Mouse (Mus musculus) kidney, embryonic 15.5 days (tissue): ENCODE measurements at regions not wholly inside any gene's neighbourhood (a gene's known extent, or its start where the extent isn't known, plus 50 kb on each side); places are given as distances from the start of the nearest gene placed in this dataset.

Experiments used
- ATAC-seq: fragments of 200-750 bp; cut with Nextera tagmentation; replicated peaks from 2 replicates; pipeline ENCODE4 v1.8.0; 2017; ENCODE audit warnings: moderate TSS enrichment; ENCODE audit not compliant: low FRiP score
- H3K27ac ChIP-seq: fragments of 300-500 bp; sonication (generic); 2 replicates; pipeline ENCODE4 v1.5.1; 2015; ENCODE audit warnings: mild to moderate bottlenecking, inconsistent platforms
- H3K27me3 ChIP-seq: fragments of 300-500 bp; sonication (generic); 2 replicates; pipeline ENCODE4 v1.6.1; 2015; ENCODE audit warnings: inconsistent platforms
- H3K36me3 ChIP-seq: fragments of 300-500 bp; sonication (generic); 2 replicates; pipeline ENCODE4 v1.6.1; 2015; ENCODE audit warnings: inconsistent platforms
- H3K4me1 ChIP-seq: fragments of 300-500 bp; sonication (generic); 2 replicates; pipeline ENCODE4 v1.6.1; 2015; ENCODE audit warnings: inconsistent platforms
- H3K4me2 ChIP-seq: fragments of 300-500 bp; sonication (generic); 2 replicates; pipeline ENCODE4 v1.6.1; 2015; ENCODE audit warnings: moderate library complexity, mild to moderate bottlenecking, inconsistent platforms
- H3K4me3 ChIP-seq: fragments of 300-500 bp; sonication (generic); replicated peaks from 2 replicates; pipeline ENCODE4 v1.5.1; 2015; ENCODE audit warnings: mild to moderate bottlenecking, inconsistent platforms
- H3K9ac ChIP-seq: fragments of 300-500 bp; sonication (generic); 2 replicates; pipeline ENCODE4 v1.6.1; 2015; ENCODE audit warnings: mild to moderate bottlenecking, inconsistent platforms
- H3K9me3 ChIP-seq: fragments of 300-500 bp; sonication (generic); replicated peaks from 2 replicates; pipeline ENCODE4 v1.6.1; 2016; ENCODE audit warnings: inconsistent platforms
- WGBS: fragments of 180-500 bp; shearing (Covaris S2); methylation state at CpG from one replicate; pipeline ENCODE4 v1.1.7; 2015; ENCODE audit warnings: mixed read lengths; 5-methylcytosine and 5-hydroxymethylcytosine counted together

GRCm38 (mm10) chr12:88530450-88531143 is 170.2 kb downstream of the Adck1 start:
- Histone ChIP-seq H3K4me1 (no peaks in the 10 kb centered on the region), H3K27me3 (no peaks in the 10 kb centered on the region), H3K27ac (no peak overlapping the region), H3K4me3 (no peak overlapping the region), H3K9ac (no peak overlapping the region), H3K4me2 (no peak overlapping the region), H3K9me3 (no peaks in the 10 kb centered on the region), H3K36me3 (no peaks in the 10 kb centered on the region)
- 79% methylated on average over 5 of the region's 5 CpGs for WGBS
- ATAC-seq: no peak

GRCm38 (mm10) chr12:88532261-88532973 is 172.1 kb downstream of the Adck1 start:
- Histone ChIP-seq H3K4me2 (no peak overlapping the region), H3K4me3 (no peak overlapping the region), H3K4me1 (no peaks in the 10 kb centered on the region), H3K36me3 (no peaks in the 10 kb centered on the region), H3K9ac (no peak overlapping the region), H3K27me3 (no peaks in the 10 kb centered on the region), H3K27ac (no peak overlapping the region), H3K9me3 (no peaks in the 10 kb centered on the region)
- WGBS: 66% methylated on average over 8 of the region's 8 CpGs
- ATAC-seq: no peak

- no peaks in the 10 kb centered on the region for H3K36me3 ChIP-seq
- ATAC-seq: no peak
These were observed 170.8 kb upstream of the Nrxn3 start for GRCm38 (mm10) chr12:88551856-88552255.

GRCm38 (mm10) chr12:88555475-88555874 is 167.2 kb upstream of the Nrxn3 start:
- H3K27ac ChIP-seq: no peak overlapping the region
- H3K36me3 ChIP-seq: no peaks in the 10 kb centered on the region
- no peak overlapping the region for H3K4me2 ChIP-seq
- H3K4me3 ChIP-seq: no peak overlapping the region
- H3K27me3 ChIP-seq: no peaks in the 10 kb centered on the region
- no peak overlapping the region for H3K9ac ChIP-seq
- no peaks in the 10 kb centered on the region for H3K4me1 ChIP-seq
- H3K9me3 ChIP-seq: no peaks in the 10 kb centered on the region
- no peak for ATAC-seq
- 81% methylated on average over 2 of the region's 2 CpGs for WGBS

More at GRCm38 (mm10) chr12:88551856-88552255, 170.8 kb upstream of the Nrxn3 start:
- Histone ChIP-seq H3K4me2 (no peak overlapping the region), H3K27ac (no peak overlapping the region), H3K4me3 (no peak overlapping the region), H3K4me1 (no peaks in the 10 kb centered on the region), H3K27me3 (no peaks in the 10 kb centered on the region), H3K9ac (no peak overlapping the region), H3K9me3 (no peaks in the 10 kb centered on the region)
- WGBS: 64% methylated on average over 1 of the region's 1 CpGs

GRCm38 (mm10) chr12:88558036-88558435 is 164.6 kb upstream of the Nrxn3 start:
- H3K9ac ChIP-seq: no peak overlapping the region
- H3K4me1 ChIP-seq: no peaks in the 10 kb centered on the region
- no peak for ATAC-seq
- H3K27ac ChIP-seq: no peak overlapping the region
- 78% methylated on average over 3 of the region's 3 CpGs for WGBS
- no peak overlapping the region for H3K4me2 ChIP-seq
- H3K9me3 ChIP-seq: no peaks in the 10 kb centered on the region
- H3K36me3 ChIP-seq: no peaks in the 10 kb centered on the region
- H3K4me3 ChIP-seq: no peak overlapping the region
- no peaks in the 10 kb centered on the region for H3K27me3 ChIP-seq

GRCm38 (mm10) chr12:88579974-88580373 is 142.7 kb upstream of the Nrxn3 start:
- 12% methylated on average over 8 of the region's 8 CpGs for WGBS
- Histone ChIP-seq H3K4me2 (0 out of 2 replicates have a peak overlapping the region, but pooled peaks have one; percentile 14), H3K36me3 (no peaks in the 10 kb centered on the region), H3K4me3 (no peak overlapping the region), H3K4me1 (no peaks in the 10 kb centered on the region), H3K9ac (no peak overlapping the region), H3K27ac (no peak overlapping the region), H3K27me3 (no peaks in the 10 kb centered on the region), H3K9me3 (no peaks in the 10 kb centered on the region)
- ATAC-seq: peak; percentile 77

- Histone ChIP-seq H3K36me3 (no peaks in the 10 kb centered on the region), H3K9ac (no peak overlapping the region), H3K4me3 (no peak overlapping the region), H3K9me3 (no peaks in the 10 kb centered on the region), H3K27ac (no peak overlapping the region), H3K4me1 (no peaks in the 10 kb centered on the region), H3K4me2 (no peak overlapping the region), H3K27me3 (no peaks in the 10 kb centered on the region)
- no peak for ATAC-seq
These were observed 116.7 kb upstream of the Nrxn3 start for GRCm38 (mm10) chr12:88605939-88606338.

GRCm38 (mm10) chr12:88620084-88620483 is 102.6 kb upstream of the Nrxn3 start:
- no peak overlapping the region for H3K4me2 ChIP-seq
- ATAC-seq: no peak
- WGBS: 9% methylated on average over 2 of the region's 2 CpGs
- no peak overlapping the region for H3K4me3 ChIP-seq
- no peaks in the 10 kb centered on the region for H3K4me1 ChIP-seq
- no peaks in the 10 kb centered on the region for H3K27me3 ChIP-seq
- no peak overlapping the region for H3K9ac ChIP-seq
- H3K27ac ChIP-seq: no peak overlapping the region
- no peaks in the 10 kb centered on the region for H3K36me3 ChIP-seq
- no peaks in the 10 kb centered on the region for H3K9me3 ChIP-seq

GRCm38 (mm10) chr12:88644281-88644680 is 78.4 kb upstream of the Nrxn3 start:
- H3K4me3 ChIP-seq: no peak overlapping the region
- no peaks in the 10 kb centered on the region for H3K36me3 ChIP-seq
- H3K9me3 ChIP-seq: no peaks in the 10 kb centered on the region
- no peaks in the 10 kb centered on the region for H3K4me1 ChIP-seq
- ATAC-seq: no peak
- no peaks in the 10 kb centered on the region for H3K27me3 ChIP-seq
- H3K4me2 ChIP-seq: no peak overlapping the region
- no peak overlapping the region for H3K27ac ChIP-seq
- no peak overlapping the region for H3K9ac ChIP-seq

GRCm38 (mm10) chr12:88652001-88652719 is 70.5 kb upstream of the Nrxn3 start:
- Histone ChIP-seq H3K4me2 (no peak overlapping the region), H3K27me3 (no peaks in the 10 kb centered on the region), H3K36me3 (no peaks in the 10 kb centered on the region), H3K9ac (no peak overlapping the region), H3K9me3 (no peaks in the 10 kb centered on the region), H3K4me1 (0 out of 2 replicates have a peak, but pooled peaks cover 2% of the 10 kb centered on the region), H3K4me3 (no peak overlapping the region), H3K27ac (peak overlapping the region; percentile 81)
- ATAC-seq: peak; percentile 89
- 59% methylated on average over 3 of the region's 3 CpGs for WGBS
